Mouse (Mus musculus): Measurements from ENCODE around the gene Zc3h7b. TPM values are rescaled to one million over a fixed set of nuclear protein-coding genes. Genes with fewer than 3 reads are reported as not detected.

The Zc3h7b gene
- polyA plus RNA-seq, 1 experiment, result 15.0 TPM

- Histone ChIP-seq H3K4me1 (no peaks in the 10 kb centered on the region), H3K36me3 (replicated peaks; ENCODE audit: low read length) (peaks cover 93% of the 10 kb centered on the region), H3K4me3 (replicated peaks) (no peak overlapping the region), H3K27me3 (replicated peaks) (no peaks in the 10 kb centered on the region), H3K9me3 (no peaks in the 10 kb centered on the region)
- TF ChIP-seq FLI1 (IDR thresholded peaks at IDR 0.05; ENCODE audit: low read length) (no peak), GATA1 (IDR thresholded peaks at IDR 0.05; ENCODE audit: borderline replicate concordance, low read length) (no peak)
These were observed 77.8 kb downstream of the Zc3h7b start for GRCm38 (mm10) chr15:81822631-81823030.

GRCm38 (mm10) chr15:81824832-81825231 is 80.0 kb downstream of the Zc3h7b start:
- Histone ChIP-seq H3K4me3 (replicated peaks) (no peak overlapping the region), H3K9me3 (no peaks in the 10 kb centered on the region), H3K4me1 (peaks cover 12% of the 10 kb centered on the region), H3K27me3 (replicated peaks) (no peaks in the 10 kb centered on the region), H3K36me3 (replicated peaks; ENCODE audit: low read length) (peaks cover 83% of the 10 kb centered on the region)
- TF ChIP-seq FLI1 (IDR thresholded peaks at IDR 0.05; ENCODE audit: low read length) (no peak), GATA1 (IDR thresholded peaks at IDR 0.05; ENCODE audit: borderline replicate concordance, low read length) (no peak)

- TF ChIP-seq FLI1 (IDR thresholded peaks at IDR 0.05; ENCODE audit: low read length) (no peak), GATA1 (IDR thresholded peaks at IDR 0.05; ENCODE audit: borderline replicate concordance, low read length) (no peak)
- H3K36me3 ChIP-seq (replicated peaks; ENCODE audit: low read length), result peaks cover 49% of the 10 kb centered on the region
- H3K4me3 ChIP-seq (replicated peaks), result no peak overlapping the region
- H3K9me3 ChIP-seq, result no peaks in the 10 kb centered on the region
- peaks cover 28% of the 10 kb centered on the region for H3K4me1 ChIP-seq
- H3K27me3 ChIP-seq (replicated peaks), result no peaks in the 10 kb centered on the region
These were observed 83.8 kb downstream of the Zc3h7b start for GRCm38 (mm10) chr15:81828426-81829207.

GRCm38 (mm10) chr15:81829208-81829580 is 84.3 kb downstream of the Zc3h7b start:
- H3K9me3 ChIP-seq, result no peaks in the 10 kb centered on the region
- peaks cover 2% of the 10 kb centered on the region for H3K27me3 ChIP-seq (replicated peaks)
- H3K4me3 ChIP-seq (replicated peaks), result no peak overlapping the region
- H3K36me3 ChIP-seq (replicated peaks; ENCODE audit: low read length), result peaks cover 43% of the 10 kb centered on the region
- peaks cover 33% of the 10 kb centered on the region for H3K4me1 ChIP-seq
- no peak for TF ChIP-seq FLI1 (IDR thresholded peaks at IDR 0.05; ENCODE audit: low read length)
- no peak for TF ChIP-seq GATA1 (IDR thresholded peaks at IDR 0.05; ENCODE audit: borderline replicate concordance, low read length)

- Histone ChIP-seq H3K27me3 (replicated peaks) (peaks cover 11% of the 10 kb centered on the region), H3K4me1 (peaks cover 46% of the 10 kb centered on the region), H3K36me3 (replicated peaks; ENCODE audit: low read length) (peaks cover 29% of the 10 kb centered on the region), H3K9me3 (no peaks in the 10 kb centered on the region), H3K4me3 (replicated peaks) (no peak overlapping the region)
- TF ChIP-seq GATA1 (IDR thresholded peaks at IDR 0.05; ENCODE audit: borderline replicate concordance, low read length) (no peak), FLI1 (IDR thresholded peaks at IDR 0.05; ENCODE audit: low read length) (no peak)
These were observed 85.7 kb downstream of the Zc3h7b start for GRCm38 (mm10) chr15:81830530-81830929.

GRCm38 (mm10) chr15:81831136-81831825 is 86.4 kb downstream of the Zc3h7b start:
- Histone ChIP-seq H3K36me3 (replicated peaks; ENCODE audit: low read length) (peaks cover 22% of the 10 kb centered on the region), H3K4me3 (replicated peaks) (peak overlapping the region; percentile 84), H3K27me3 (replicated peaks) (peaks cover 18% of the 10 kb centered on the region), H3K9me3 (no peaks in the 10 kb centered on the region), H3K4me1 (peaks cover 54% of the 10 kb centered on the region)
- no peak for TF ChIP-seq FLI1 (IDR thresholded peaks at IDR 0.05; ENCODE audit: low read length)
- no peak for TF ChIP-seq GATA1 (IDR thresholded peaks at IDR 0.05; ENCODE audit: borderline replicate concordance, low read length)

GRCm38 (mm10) chr15:81832219-81832618 is 87.4 kb downstream of the Zc3h7b start:
- no peak overlapping the region for H3K4me3 ChIP-seq (replicated peaks)
- no peaks in the 10 kb centered on the region for H3K9me3 ChIP-seq
- H3K4me1 ChIP-seq, result peaks cover 63% of the 10 kb centered on the region
- peaks cover 13% of the 10 kb centered on the region for H3K36me3 ChIP-seq (replicated peaks; ENCODE audit: low read length)
- peaks cover 25% of the 10 kb centered on the region for H3K27me3 ChIP-seq (replicated peaks)
- no peak for TF ChIP-seq FLI1 (IDR thresholded peaks at IDR 0.05; ENCODE audit: low read length)
- TF ChIP-seq GATA1 (IDR thresholded peaks at IDR 0.05; ENCODE audit: borderline replicate concordance, low read length), result no peak

GRCm38 (mm10) chr15:81833481-81833880 is 88.6 kb downstream of the Zc3h7b start:
- Histone ChIP-seq H3K4me1 (peaks cover 71% of the 10 kb centered on the region), H3K9me3 (no peaks in the 10 kb centered on the region)

GRCm38 (mm10) chr15:81834171-81834841 is 89.4 kb downstream of the Zc3h7b start:
- Histone ChIP-seq H3K4me3 (replicated peaks) (no peak overlapping the region), H3K9me3 (no peaks in the 10 kb centered on the region), H3K36me3 (replicated peaks; ENCODE audit: low read length) (no peaks in the 10 kb centered on the region), H3K27me3 (replicated peaks) (peaks cover 25% of the 10 kb centered on the region), H3K4me1 (peaks cover 69% of the 10 kb centered on the region)
- no peak for TF ChIP-seq GATA1 (IDR thresholded peaks at IDR 0.05; ENCODE audit: borderline replicate concordance, low read length)
- TF ChIP-seq FLI1 (IDR thresholded peaks at IDR 0.05; ENCODE audit: low read length), result no peak

More at GRCm38 (mm10) chr15:81833481-81833880, 88.6 kb downstream of the Zc3h7b start:
- peaks cover 25% of the 10 kb centered on the region for H3K27me3 ChIP-seq (replicated peaks)
- TF ChIP-seq FLI1 (IDR thresholded peaks at IDR 0.05; ENCODE audit: low read length), result no peak
- no peak for TF ChIP-seq GATA1 (IDR thresholded peaks at IDR 0.05; ENCODE audit: borderline replicate concordance, low read length)
- H3K4me3 ChIP-seq (replicated peaks), result no peak overlapping the region
- H3K36me3 ChIP-seq (replicated peaks; ENCODE audit: low read length), result peaks cover 4% of the 10 kb centered on the region

Measured in megakaryocyte, embryonic 14.5 days (primary cell).